Comparison of ENCODE assay signal across 15 mouse cellular contexts in genomic region chr10:62884517-62884916, GRCm38 (mm10). TPM values are rescaled to one million over a fixed set of nuclear protein-coding genes. Genes with fewer than 3 reads are reported as not detected.
DNase-seq lines count a peak whose midpoint lies in the region; ATAC-seq and TF ChIP-seq lines count a peak whose summit lies in the region.
"Had no signal": no experiment of that assay in that cellular context is flagged by ENCODE, and none has a peak within 500 bp of the region (broad histone marks: within the 10 kb centered on the region; RNA-seq: fewer than 3 reads in every experiment).

No protein-coding gene starts in this region.

- H3K9me3 ChIP-seq in heart, embryonic 10.5 days = no peaks in the 10 kb centered on the region
- H3K9me3 ChIP-seq in midbrain, embryonic 10.5 days (replicated peaks) = peaks cover 4% of the 10 kb centered on the region; the same call in 1 of the 2 replicates
- H3K9me3 ChIP-seq in midbrain, embryonic 16.5 days (replicated peaks; ENCODE audit: control insufficient read depth, low read length, poor library complexity, severe bottlenecking) = no peaks in the 10 kb centered on the region
- H3K9me3 ChIP-seq in ES-Bruce4 (replicated peaks; ENCODE audit: control insufficient read depth, insufficient read depth, low read length, poor library complexity, severe bottlenecking) = no peaks in the 10 kb centered on the region
- H3K9me3 ChIP-seq in midbrain, embryonic 15.5 days = no peaks in the 10 kb centered on the region
- H3K9me3 ChIP-seq: limb, embryonic 15.5 days; liver, embryonic 15.5 days had no signal

- no peak overlapping the region for H3K9ac ChIP-seq in midbrain, embryonic 16.5 days (ENCODE audit: low read depth, low read length)
- peak overlapping the region; percentile 87 for H3K9ac ChIP-seq in ES-Bruce4 (ENCODE audit: low read depth, poor library complexity, severe bottlenecking)
- no peak overlapping the region for H3K9ac ChIP-seq in midbrain, embryonic 15.5 days
- H3K9ac ChIP-seq: limb, embryonic 15.5 days; liver, embryonic 15.5 days had no signal

- no peak for TF ChIP-seq POLR2A in ES-Bruce4 (IDR thresholded peaks at IDR 0.05; ENCODE audit: insufficient read depth, low read length)

- WGBS in heart, embryonic 10.5 days = 28% methylated on average over 1 of the region's 1 CpGs
- 27% methylated on average over 1 of the region's 1 CpGs for WGBS in midbrain, embryonic 10.5 days
- 58% methylated on average over 1 of the region's 1 CpGs for WGBS in midbrain, embryonic 16.5 days
- whole genome bisulfite sequencing in midbrain, embryonic 15.5 days = 61% methylated on average over 1 of the region's 1 CpGs

- H3K36me3 ChIP-seq in heart, embryonic 10.5 days = peaks cover 3% of the 10 kb centered on the region
- H3K36me3 ChIP-seq in midbrain, embryonic 10.5 days = peaks cover 8% of the 10 kb centered on the region
- no peaks in the 10 kb centered on the region for H3K36me3 ChIP-seq in midbrain, embryonic 16.5 days (ENCODE audit: control insufficient read depth, insufficient read depth, low read length)
- H3K36me3 ChIP-seq in ES-Bruce4 (ENCODE audit: control insufficient read depth, insufficient read depth, low read length, poor library complexity, severe bottlenecking) = peaks cover 49% of the 10 kb centered on the region
- H3K36me3 ChIP-seq in midbrain, embryonic 15.5 days (replicated peaks) = no peaks in the 10 kb centered on the region
- H3K36me3 ChIP-seq: liver, embryonic 15.5 days had no signal

- no peak overlapping the region; the same call in 1 of the 2 replicates for H3K4me2 ChIP-seq in midbrain, embryonic 16.5 days (ENCODE audit: low read length)
- H3K4me2 ChIP-seq in midbrain, embryonic 15.5 days = peak overlapping the region; percentile 26; the same call in 1 of the 2 replicates
- H3K4me2 ChIP-seq: liver, embryonic 15.5 days had no signal

- TF ChIP-seq CTCF in ES-Bruce4 (IDR thresholded peaks at IDR 0.05; ENCODE audit: low read depth, low read length) = no peak

- peaks cover 12% of the 10 kb centered on the region for H3K4me1 ChIP-seq in heart, embryonic 10.5 days
- H3K4me1 ChIP-seq in midbrain, embryonic 10.5 days = peaks cover 52% of the 10 kb centered on the region
- peaks cover 21% of the 10 kb centered on the region for H3K4me1 ChIP-seq in midbrain, embryonic 16.5 days (ENCODE audit: control insufficient read depth, insufficient read depth, low read length)
- H3K4me1 ChIP-seq in ES-Bruce4 (ENCODE audit: control insufficient read depth, insufficient read depth, low read length) = no peaks in the 10 kb centered on the region
- H3K4me1 ChIP-seq in midbrain, embryonic 15.5 days = peaks cover 22% of the 10 kb centered on the region

- TF ChIP-seq EP300 in ES-Bruce4 (IDR thresholded peaks at IDR 0.05; ENCODE audit: insufficient read depth, low read depth, low read length) = peak; percentile 75

- no peak for DNase-seq in heart, embryonic 10.5 days (ENCODE audit: low spot score)
- no peak for DNase-seq in heart, postnatal 36 days
- DNase-seq in midbrain, embryonic 10.5 days (ENCODE audit: low spot score) = no peak
- no peak for DNase-seq in thymus, postnatal 36 days
- DNase-seq: adrenal gland, postnatal 14 days; cerebellum, adult 11-12 months; cerebellum, postnatal 25 days had no signal

- H3K27ac ChIP-seq in heart, embryonic 10.5 days = no peak overlapping the region
- peak overlapping the region; percentile 42; the same call in 1 of the 2 replicates for H3K27ac ChIP-seq in midbrain, embryonic 10.5 days (replicated peaks)
- H3K27ac ChIP-seq in midbrain, embryonic 16.5 days (ENCODE audit: low read length) = no peak overlapping the region
- peak overlapping the region; percentile 97 for H3K27ac ChIP-seq in ES-Bruce4 (ENCODE audit: insufficient read depth, low read length)
- no peak overlapping the region for H3K27ac ChIP-seq in midbrain, embryonic 15.5 days
- H3K27ac ChIP-seq: limb, embryonic 15.5 days; liver, embryonic 15.5 days; macrophage had no signal

- no peak for ATAC-seq in midbrain, embryonic 16.5 days
- no peak for ATAC-seq in midbrain, embryonic 15.5 days (replicated peaks)
- ATAC-seq: intestine, embryonic 16.5 days; Patski had no signal

- no peaks in the 10 kb centered on the region for H3K27me3 ChIP-seq in heart, embryonic 10.5 days (ENCODE audit: insufficient read depth, poor library complexity, severe bottlenecking)
- peaks cover 20% of the 10 kb centered on the region for H3K27me3 ChIP-seq in midbrain, embryonic 10.5 days (ENCODE audit: low read depth, poor library complexity, severe bottlenecking)
- peaks cover 6% of the 10 kb centered on the region; the same call in 1 of the 2 replicates for H3K27me3 ChIP-seq in midbrain, embryonic 16.5 days (ENCODE audit: control insufficient read depth, insufficient read depth, low read depth, low read length)
- H3K27me3 ChIP-seq in ES-Bruce4 (ENCODE audit: control insufficient read depth, insufficient read depth, low read length, poor library complexity, severe bottlenecking) = no peaks in the 10 kb centered on the region
- H3K27me3 ChIP-seq in midbrain, embryonic 15.5 days (replicated peaks) = peaks cover 4% of the 10 kb centered on the region
- H3K27me3 ChIP-seq: limb, embryonic 15.5 days; Patski had no signal

- H3K4me3 ChIP-seq in heart, embryonic 10.5 days = 0 out of 2 replicates have a peak overlapping the region, but pooled peaks have one; percentile 20
- peak overlapping the region; percentile 34 for H3K4me3 ChIP-seq in midbrain, embryonic 10.5 days
- H3K4me3 ChIP-seq in midbrain, embryonic 16.5 days (ENCODE audit: low read depth, low read length) = no peak overlapping the region
- H3K4me3 ChIP-seq in ES-Bruce4 (ENCODE audit: low read depth, low read length) = peak overlapping the region; percentile 99
- H3K4me3 ChIP-seq in midbrain, embryonic 15.5 days = no peak overlapping the region
- H3K4me3 ChIP-seq: limb, embryonic 15.5 days; liver, embryonic 15.5 days had no signal

- intact Hi-C loops in heart, postnatal 36 days (cut with DNase I) = no loop called here

RNA-seq across cellular contexts. Expression of gene Tet1, which starts 24.3 kb away (rescaled TPM):
- 25.6 and 30.3 TPM in 2 replicates for polyA plus RNA-seq in heart, embryonic 10.5 days (2016; fragmentation: Nextera tagmentation; extraction: Ambion mirVana)
- total RNA-seq in heart, postnatal 36 days (2021) = 1 to 10 TPM; 6.2 to 8.7 TPM
- 24.8 and 31.3 TPM in 2 replicates for polyA plus RNA-seq in midbrain, embryonic 10.5 days (2016; fragmentation: Nextera tagmentation; extraction: Ambion mirVana)
- polyA plus RNA-seq in midbrain, embryonic 16.5 days (2015; fragmentation: Nextera tagmentation; extraction: Ambion mirVana) = 42.0 and 42.4 TPM in 2 replicates
- polyA plus RNA-seq in ES-Bruce4 (2011; ENCODE audit: insufficient read depth, insufficient read length, low read depth, missing spikeins) = 231 and 239 TPM in 2 replicates
- 41.8 and 43.0 TPM in 2 replicates for polyA plus RNA-seq in midbrain, embryonic 15.5 days (2015; fragmentation: Nextera tagmentation; extraction: Ambion mirVana)

RNA-seq across cellular contexts. Expression of gene Slc25a16, which starts 35.9 kb away (rescaled TPM):
- polyA plus RNA-seq in heart, embryonic 10.5 days (2016; fragmentation: Nextera tagmentation; extraction: Ambion mirVana) = 11.6 and 12.6 TPM in 2 replicates
- 10 to 100 TPM; 22.6 to 26.9 TPM for total RNA-seq in heart, postnatal 36 days (2021)
- polyA plus RNA-seq in midbrain, embryonic 10.5 days (2016; fragmentation: Nextera tagmentation; extraction: Ambion mirVana) = 8.5 and 9.4 TPM in 2 replicates
- polyA plus RNA-seq in midbrain, embryonic 16.5 days (2015; fragmentation: Nextera tagmentation; extraction: Ambion mirVana) = 15.1 and 15.4 TPM in 2 replicates
- polyA plus RNA-seq in ES-Bruce4 (2011; ENCODE audit: insufficient read depth, insufficient read length, low read depth, missing spikeins) = 11.3 and 11.6 TPM in 2 replicates
- 13.9 and 14.3 TPM in 2 replicates for polyA plus RNA-seq in midbrain, embryonic 15.5 days (2015; fragmentation: Nextera tagmentation; extraction: Ambion mirVana)

Comparison
In these comparisons a context has a peak if more than half of its experiments do, and no peak if none do; other contexts are left out.
1. H3K27ac ChIP-seq: peak in midbrain, embryonic 10.5 days (single experiment) and ES-Bruce4 (single experiment); none in heart, embryonic 10.5 days (single experiment), midbrain, embryonic 16.5 days (single experiment) and midbrain, embryonic 15.5 days (single experiment).
2. H3K4me3 ChIP-seq: peak in heart, embryonic 10.5 days (single experiment), midbrain, embryonic 10.5 days (single experiment) and ES-Bruce4 (single experiment); none in midbrain, embryonic 16.5 days (single experiment) and midbrain, embryonic 15.5 days (single experiment).